Mouse (Mus musculus) limb, embryonic 11.5 days (tissue): ENCODE results near the gene Ppip5k1. TPM values are rescaled to one million over a fixed set of nuclear protein-coding genes. Genes with fewer than 3 reads are reported as not detected.
"Not testable (repeated sequence)": the region's sequence is repeated elsewhere in the genome, so short reads cannot be mapped to it uniquely, and the experiment has no call there.

Experiments used
- ATAC-seq: fragments of 200-750 bp; cut with Nextera tagmentation; 2 replicates; pipeline ENCODE4 v1.8.0; 2017; ENCODE audit warnings: low read depth; ENCODE audit not compliant: insufficient number of reproducible peaks, low FRiP score, low TSS enrichment
- DNase-seq: peaks from one replicate; pipeline ENCODE4 v3.0.0-alpha.2; 2015; ENCODE audit warnings: low spot score
- H3K27ac ChIP-seq: fragments of 300-500 bp; sonication (generic); replicated peaks from 2 replicates; pipeline ENCODE4 v1.5.1; 2014; ENCODE audit warnings: low read depth, mild to moderate bottlenecking, low read length
- H3K27me3 ChIP-seq: fragments of 300-500 bp; sonication (generic); 2 replicates; pipeline ENCODE4 v1.6.1; 2014; ENCODE audit warnings: mild to moderate bottlenecking, low read length, mixed read lengths; ENCODE audit not compliant: control insufficient read depth, insufficient read depth
- H3K36me3 ChIP-seq: fragments of 300-500 bp; sonication (generic); 2 replicates; pipeline ENCODE4 v1.6.1; 2014; ENCODE audit warnings: mild to moderate bottlenecking, low read length, moderate library complexity, mixed read lengths; ENCODE audit not compliant: control insufficient read depth, insufficient read depth
- H3K4me1 ChIP-seq: fragments of 300-500 bp; sonication (generic); 2 replicates; pipeline ENCODE4 v1.6.1; 2014; ENCODE audit warnings: low read length, mixed read lengths; ENCODE audit not compliant: control insufficient read depth, insufficient read depth
- H3K4me2 ChIP-seq: fragments of 300-500 bp; sonication (generic); 2 replicates; pipeline ENCODE4 v1.6.1; 2014; ENCODE audit warnings: low read depth, mild to moderate bottlenecking, moderate library complexity; ENCODE audit not compliant: severe bottlenecking
- H3K4me3 ChIP-seq: fragments of 300-500 bp; sonication (generic); 2 replicates; pipeline ENCODE4 v1.5.1; 2014; ENCODE audit warnings: low read depth, low read length
- H3K9ac ChIP-seq: fragments of 300-500 bp; sonication (generic); 2 replicates; pipeline ENCODE4 v1.6.1; 2014; ENCODE audit warnings: mild to moderate bottlenecking, low read length
- H3K9me3 ChIP-seq: fragments of 300-500 bp; sonication (generic); 2 replicates; pipeline ENCODE4 v1.6.1; 2016; ENCODE audit warnings: low read length; ENCODE audit not compliant: control insufficient read depth
- WGBS: fragments of 180-500 bp; shearing (Covaris S2); extraction: QIAGEN DNeasy Blood & Tissue Kit; methylation state at CpG from one replicate; pipeline ENCODE4 v1.1.7; 2014; 5-methylcytosine and 5-hydroxymethylcytosine counted together
- polyA plus RNA-seq: library from polyadenylated mRNA; unstranded; fragments of >200 nt; fragmentation: Nextera tagmentation; extraction: Ambion mirVana; gene quantifications from 2 replicates; pipeline ENCODE4 v1.2.1, GENCODE M21; 2014

Ppip5k1 gene
- polyA plus RNA-seq, result 8.5 and 8.6 TPM in 2 replicates

DNA sequence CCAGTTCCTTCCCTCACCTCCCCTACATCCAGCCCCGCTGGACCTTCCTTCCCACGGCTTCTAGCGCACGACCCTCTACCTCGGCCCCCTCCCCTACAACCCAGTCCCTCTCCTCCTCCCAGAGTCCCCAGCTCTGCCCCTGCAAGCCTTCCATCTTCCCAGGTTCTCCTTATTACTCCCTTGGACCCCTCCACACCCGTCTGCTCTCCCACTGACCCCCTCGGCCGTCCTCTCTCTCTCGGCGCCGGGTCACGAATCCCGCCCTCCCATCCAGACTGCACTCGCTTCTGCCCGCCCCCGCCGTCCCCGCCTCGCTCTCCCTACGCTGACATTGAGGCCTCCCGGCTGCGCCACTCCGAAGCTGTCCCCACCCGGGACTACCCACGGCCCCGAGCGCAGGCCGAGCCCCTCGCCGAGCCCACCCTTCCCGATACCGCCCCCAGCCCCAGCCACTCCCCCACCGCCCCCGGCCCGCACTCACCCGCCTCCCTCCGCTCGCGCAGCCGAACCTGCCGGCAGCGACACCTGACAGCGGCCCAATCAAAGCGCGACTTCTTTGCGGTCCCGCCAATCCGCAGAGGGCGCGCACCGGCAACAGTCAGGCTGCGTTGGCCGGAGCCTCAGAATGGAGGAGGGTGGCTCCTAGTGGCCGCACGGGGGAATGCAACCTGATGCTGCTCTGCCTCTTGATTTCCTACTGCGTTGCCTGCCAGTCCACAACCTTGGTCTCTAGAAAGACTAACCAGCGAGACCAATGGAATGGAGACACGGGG is at the start of gene Ppip5k1:
Ppip5k1 (minus strand) TSS at position 577 of the 773 bp plus-strand sequence.
- under 1% methylated on average over 58 of the region's 58 CpGs for WGBS

DNA sequence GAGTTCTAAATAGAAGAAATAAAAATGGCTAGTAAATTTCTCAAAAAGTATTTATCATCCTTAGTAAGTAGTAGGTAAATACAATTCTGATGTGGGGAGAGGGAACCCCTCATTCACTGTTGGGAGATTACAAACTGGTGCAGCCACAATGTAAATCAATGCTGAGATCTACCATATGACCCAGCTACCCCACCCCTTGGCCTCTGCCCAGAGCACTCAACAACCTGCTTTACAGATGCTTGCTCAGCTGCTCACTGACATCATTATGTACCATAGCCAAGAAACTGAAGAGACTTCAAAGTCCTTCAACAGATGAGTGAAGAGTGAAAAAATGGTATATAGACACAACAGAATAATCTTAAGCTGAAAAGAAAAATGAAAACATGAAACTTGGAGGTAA is 48.1 kb upstream of the Ppip5k1 start:
- ATAC-seq (no peak), DNase-seq (no peak)
- H3K4me3 ChIP-seq, result no peak overlapping the region
- no peaks in the 10 kb centered on the region for H3K36me3 ChIP-seq
- H3K4me2 ChIP-seq, result no peak overlapping the region
- no peak overlapping the region for H3K27ac ChIP-seq
- H3K27me3 ChIP-seq, result no peaks in the 10 kb centered on the region
- H3K9me3 ChIP-seq, result no peaks in the 10 kb centered on the region
- no peak overlapping the region for H3K9ac ChIP-seq
- no peaks in the 10 kb centered on the region for H3K4me1 ChIP-seq

More for the DNA sequence above, at the start of gene Ppip5k1:
- Histone ChIP-seq H3K27me3 (peaks cover 6% of the 10 kb centered on the region), H3K36me3 (no peaks in the 10 kb centered on the region), H3K4me2 (peak within 1 kb of the TSS; percentile 67), H3K27ac (peak within 1 kb of the TSS; percentile 5; the same call in 1 of the 2 replicates), H3K4me1 (0 out of 2 replicates have a peak, but pooled peaks cover 5% of the 10 kb centered on the region), H3K4me3 (peak within 1 kb of the TSS; percentile 58), H3K9ac (peak within 1 kb of the TSS; percentile 64), H3K9me3 (no peaks in the 10 kb centered on the region)
- peak; percentile 98 for DNase-seq
- ATAC-seq, result peak; percentile 92

DNA sequence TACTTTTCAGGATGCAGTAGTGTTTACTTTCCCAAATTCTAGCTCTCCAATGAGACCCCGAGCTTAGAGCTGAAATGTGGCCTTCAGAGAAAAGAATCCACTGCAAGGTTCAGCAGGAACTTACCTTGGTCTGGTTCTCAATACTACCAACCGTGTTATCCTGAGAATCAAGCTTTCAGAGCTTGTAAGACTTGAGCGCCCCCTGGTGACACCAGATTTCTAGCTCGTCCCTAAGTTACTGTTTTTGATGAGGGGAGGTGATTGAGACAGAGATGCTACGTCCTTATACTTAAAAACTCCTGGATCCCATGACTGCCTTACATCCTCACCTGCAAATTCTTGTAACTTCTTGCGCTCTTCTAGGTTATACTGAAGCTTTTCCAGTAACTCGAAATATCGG is 41.4 kb upstream of the Ppip5k1 start:
- Histone ChIP-seq H3K36me3 (no peaks in the 10 kb centered on the region), H3K9me3 (no peaks in the 10 kb centered on the region), H3K4me3 (no peak overlapping the region), H3K27me3 (no peaks in the 10 kb centered on the region), H3K9ac (no peak overlapping the region), H3K4me1 (no peaks in the 10 kb centered on the region), H3K27ac (no peak overlapping the region), H3K4me2 (no peak overlapping the region)
- ATAC-seq (no peak), DNase-seq (peak; percentile 89)
- 12% methylated on average over 8 of the region's 8 CpGs for whole genome bisulfite sequencing

DNA sequence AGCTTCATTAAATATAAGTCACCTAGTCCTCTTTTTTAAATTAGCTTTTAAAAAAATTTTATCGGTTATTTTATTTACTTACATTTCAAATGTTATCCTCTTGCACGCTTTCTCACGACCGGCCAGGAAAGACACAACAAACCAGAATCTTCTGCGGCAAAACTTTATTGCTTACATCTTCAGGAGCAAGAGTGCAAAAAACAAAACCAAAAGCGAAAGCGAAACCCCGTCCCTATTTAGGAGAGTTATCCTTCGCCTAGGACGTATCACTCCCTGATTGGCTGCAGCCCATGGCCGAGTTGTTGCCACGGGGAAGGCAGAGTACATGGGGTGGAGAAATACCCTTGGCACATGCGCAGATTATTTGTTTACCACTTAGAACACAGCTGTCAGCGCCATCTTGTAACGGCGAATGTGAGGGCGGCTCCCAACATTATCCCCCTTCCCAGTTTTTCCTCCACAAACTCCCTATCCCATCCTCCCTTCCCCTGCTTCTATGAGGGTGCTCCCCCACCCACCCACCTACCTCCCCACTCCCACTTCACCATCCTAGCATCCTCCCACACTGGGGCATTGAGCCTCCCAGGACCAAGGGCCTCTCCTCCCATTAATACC is 31.9 kb upstream of the Ppip5k1 start, which contains the start of gene Strc:
Strc (minus strand) TSS at position 208 of the 615 bp plus-strand sequence.
- H3K9ac ChIP-seq, H3K36me3 ChIP-seq, H3K9me3 ChIP-seq, DNase-seq, H3K27me3 ChIP-seq, ATAC-seq, H3K27ac ChIP-seq, H3K4me2 ChIP-seq, H3K4me3 ChIP-seq, H3K4me1 ChIP-seq: not testable (repeated sequence)
- 96% methylated on average over 14 of the region's 17 CpGs for WGBS

DNA sequence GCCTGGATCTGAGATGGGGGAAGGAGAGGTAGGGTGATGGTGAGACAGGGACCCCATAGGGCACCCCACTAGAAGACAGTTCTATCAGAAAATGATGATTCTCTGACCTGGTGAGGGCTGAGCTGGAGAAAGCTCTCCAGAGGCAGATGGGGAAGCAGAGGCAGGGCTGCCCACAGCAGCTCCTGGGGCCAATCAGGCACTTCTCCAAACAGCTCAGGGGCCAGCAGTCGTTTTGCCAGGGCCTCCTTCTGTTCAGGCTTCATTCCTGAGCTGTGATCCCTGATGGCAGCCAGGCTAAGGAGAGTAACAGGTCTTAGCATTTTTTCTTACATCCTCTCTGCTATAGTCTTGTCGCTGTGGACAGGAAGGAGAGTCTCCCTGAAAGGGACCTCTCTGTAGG is 19.6 kb upstream of the Ppip5k1 start:
- no peaks in the 10 kb centered on the region for H3K27me3 ChIP-seq
- no peaks in the 10 kb centered on the region for H3K4me1 ChIP-seq
- 50% methylated on average over 2 of the region's 2 CpGs for WGBS
- H3K4me2 ChIP-seq, result no peak overlapping the region
- H3K9ac ChIP-seq, result no peak overlapping the region
- ATAC-seq, result no peak
- no peak overlapping the region for H3K27ac ChIP-seq
- H3K9me3 ChIP-seq, result no peaks in the 10 kb centered on the region
- no peaks in the 10 kb centered on the region for H3K36me3 ChIP-seq
- no peak for DNase-seq
- H3K4me3 ChIP-seq, result no peak overlapping the region

DNA sequence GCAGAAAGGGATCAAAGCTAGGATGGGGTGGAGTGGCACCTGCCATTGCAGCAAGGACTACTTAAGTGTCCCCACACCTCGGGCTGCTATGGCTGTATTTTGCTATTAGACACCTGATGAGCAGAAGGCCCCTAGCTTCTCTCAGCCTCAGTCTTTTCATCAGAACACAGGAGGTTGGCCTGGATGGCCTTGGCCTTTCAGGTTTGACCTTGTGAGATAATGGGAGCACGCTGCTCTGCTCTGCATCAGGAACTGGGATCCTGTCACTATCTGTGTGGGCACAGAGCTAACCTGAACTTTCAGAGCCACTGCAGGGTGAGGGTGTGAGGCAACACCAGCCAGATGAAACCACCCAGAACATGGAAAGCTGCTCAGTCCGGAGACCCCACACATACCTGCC is 17.1 kb upstream of the Ppip5k1 start:
- H3K4me1 ChIP-seq, result no peaks in the 10 kb centered on the region
- 83% methylated on average over 3 of the region's 3 CpGs for WGBS
- no peak overlapping the region for H3K4me2 ChIP-seq
- H3K27me3 ChIP-seq, result no peaks in the 10 kb centered on the region
- H3K27ac ChIP-seq, result no peak overlapping the region
- no peaks in the 10 kb centered on the region for H3K36me3 ChIP-seq
- ATAC-seq, result no peak
- no peak for DNase-seq
- H3K9me3 ChIP-seq, result no peaks in the 10 kb centered on the region
- H3K9ac ChIP-seq, result no peak overlapping the region
- H3K4me3 ChIP-seq, result no peak overlapping the region

DNA sequence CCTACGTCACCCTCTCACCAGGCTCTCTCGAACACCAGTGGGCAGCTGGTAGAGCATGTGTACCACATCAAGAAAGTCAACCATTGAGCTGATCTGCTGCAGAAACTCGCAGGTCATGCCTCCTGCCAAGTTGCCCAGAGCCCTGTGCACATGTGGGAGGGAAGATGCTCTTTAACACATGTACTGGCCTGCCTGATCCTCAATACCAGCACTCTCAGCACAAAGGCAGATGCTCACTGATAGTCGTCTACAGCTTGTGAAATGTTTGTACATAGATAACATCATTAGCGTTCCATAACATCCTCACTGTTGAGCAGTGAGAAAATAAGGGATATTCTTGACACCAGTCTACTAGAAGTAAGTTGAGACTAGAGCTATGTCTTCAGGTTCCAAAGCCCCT is 15.7 kb upstream of the Ppip5k1 start:
- DNase-seq (no peak), ATAC-seq (no peak)
- H3K4me1 ChIP-seq, result no peaks in the 10 kb centered on the region
- 79% methylated on average over 5 of the region's 5 CpGs for WGBS
- H3K27ac ChIP-seq, result no peak overlapping the region
- no peak overlapping the region for H3K4me2 ChIP-seq
- H3K27me3 ChIP-seq, result no peaks in the 10 kb centered on the region
- H3K9me3 ChIP-seq, result no peaks in the 10 kb centered on the region
- H3K4me3 ChIP-seq, result no peak overlapping the region
- H3K36me3 ChIP-seq, result no peaks in the 10 kb centered on the region
- H3K9ac ChIP-seq, result no peak overlapping the region

DNA sequence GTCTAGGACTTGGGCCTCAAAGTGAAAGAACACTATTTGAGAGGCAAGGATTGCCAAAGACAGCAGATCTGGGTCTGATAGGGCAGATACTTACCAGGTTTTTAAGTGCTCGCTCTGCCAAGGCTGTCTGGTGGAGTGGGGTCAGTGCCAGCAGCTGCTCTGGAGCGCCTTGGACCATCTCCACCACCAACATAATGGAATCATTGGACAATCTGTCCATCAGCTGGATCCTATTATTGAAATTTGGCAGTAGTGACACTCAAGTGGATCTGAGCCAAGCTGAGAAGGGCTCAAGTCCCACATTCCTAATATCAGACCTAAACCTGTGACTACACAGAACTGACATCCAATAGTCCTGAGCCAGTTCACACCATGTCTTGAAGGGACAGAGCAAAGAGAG is 13.6 kb upstream of the Ppip5k1 start:
- ATAC-seq (no peak), DNase-seq (no peak)
- Histone ChIP-seq H3K9me3 (no peaks in the 10 kb centered on the region), H3K4me3 (no peak overlapping the region), H3K27me3 (no peaks in the 10 kb centered on the region), H3K4me2 (no peak overlapping the region), H3K9ac (no peak overlapping the region), H3K4me1 (no peaks in the 10 kb centered on the region), H3K27ac (no peak overlapping the region), H3K36me3 (no peaks in the 10 kb centered on the region)
- 83% methylated on average over 2 of the region's 2 CpGs for WGBS
